Mouse (Mus musculus): ENCODE measurements at regions not wholly inside any gene's neighbourhood (a gene's known extent, or its start where the extent isn't known, plus 50 kb on each side); places are given as distances from the start of the nearest gene placed in this dataset.

- no peak for DNase-seq
Observed at GRCm38 (mm10) chr14:9191664-9192063, 525.6 kb upstream of the 4930452B06Rik start.

DNA sequence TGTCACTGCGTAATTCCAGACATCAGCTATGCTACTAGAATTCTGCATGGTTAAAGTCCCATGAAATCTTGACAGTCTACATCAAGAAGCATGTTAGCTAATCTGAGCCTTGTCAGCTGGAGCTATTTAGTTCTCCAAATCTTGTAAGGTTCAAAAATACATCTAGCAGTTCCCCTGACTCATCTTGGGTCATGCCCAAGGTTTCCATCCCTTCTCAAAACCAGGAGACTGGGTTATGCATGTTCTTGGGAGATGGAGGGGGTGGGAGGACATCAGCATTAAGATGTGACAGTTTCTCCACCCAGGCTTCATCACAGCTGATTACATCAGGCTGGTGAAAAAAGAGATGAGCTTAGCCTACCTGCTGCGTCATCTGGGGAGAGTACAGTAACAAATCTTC, 495.3 kb upstream of the 4930452B06Rik start:
- no peak for DNase-seq

- DNase-seq, result no peak
Observed at GRCm38 (mm10) chr14:9157941-9158340, 491.9 kb upstream of the 4930452B06Rik start.

GRCm38 (mm10) chr14:9150841-9151240, 484.8 kb upstream of the 4930452B06Rik start:
- DNase-seq, result no peak

- DNase-seq, result no peak
Observed at GRCm38 (mm10) chr14:9146595-9147219, 480.7 kb upstream of the 4930452B06Rik start.

- DNase-seq, result no peak
Observed at GRCm38 (mm10) chr14:9105708-9106107, 439.7 kb upstream of the 4930452B06Rik start.

DNA sequence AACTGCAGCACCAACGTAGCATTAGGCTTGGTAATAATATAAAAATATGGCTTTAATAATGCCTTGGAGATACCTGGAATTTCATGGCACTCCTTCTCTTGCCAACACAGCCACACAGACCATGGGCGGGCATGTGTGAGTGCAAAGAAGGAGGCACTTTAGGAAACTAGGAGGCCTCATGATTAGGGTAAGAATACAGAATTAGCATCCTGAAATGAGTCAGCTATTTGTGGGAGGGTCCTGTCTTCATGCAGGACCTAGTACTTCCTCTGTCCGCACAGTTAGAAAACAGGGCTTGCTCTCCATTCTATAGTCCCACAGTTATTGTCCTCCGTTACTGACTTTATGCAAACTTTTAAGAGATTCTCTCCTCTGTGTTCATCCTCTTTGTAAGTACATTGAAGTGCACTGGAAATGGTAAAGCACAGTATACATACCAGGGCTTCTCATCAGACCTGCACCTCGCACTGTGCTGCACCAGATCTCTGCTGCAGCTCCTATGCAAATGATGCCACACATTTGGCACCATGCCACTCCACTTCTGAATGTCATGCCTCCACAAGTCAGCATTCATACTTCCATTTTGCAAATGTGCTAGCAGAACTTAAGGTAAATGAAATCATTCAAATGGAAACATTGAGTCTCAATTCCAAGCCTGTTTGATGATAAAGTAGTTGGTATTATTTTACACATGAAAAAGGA, 423.7 kb upstream of the 4930452B06Rik start:
- no peak for DNase-seq

DNA sequence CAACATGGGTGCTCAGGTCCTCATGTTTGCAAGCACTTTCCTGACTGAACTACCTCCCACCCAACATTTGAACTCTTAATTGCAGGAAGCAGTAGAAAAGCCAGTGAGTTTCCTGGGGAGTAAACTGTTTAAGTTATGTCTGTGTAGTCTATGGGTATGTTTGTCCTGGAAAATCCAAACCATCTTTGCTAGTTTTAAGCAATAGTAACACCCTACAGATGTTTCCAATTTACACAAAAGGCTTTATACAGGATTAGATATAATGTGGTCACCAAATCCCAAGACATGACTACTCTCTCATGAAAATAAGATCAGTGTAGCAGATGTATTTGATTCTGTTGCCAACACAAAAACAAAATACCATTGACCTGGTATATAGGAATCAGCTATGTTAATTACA, 421.1 kb upstream of the 4930452B06Rik start:
- no peak for DNase-seq

- DNase-seq, result no peak
Observed at GRCm38 (mm10) chr14:9079632-9080031, 413.6 kb upstream of the 4930452B06Rik start.

GRCm38 (mm10) chr14:9079014-9079413, 413.0 kb upstream of the 4930452B06Rik start:
- no peak for DNase-seq

GRCm38 (mm10) chr14:9071176-9071575, 405.1 kb upstream of the 4930452B06Rik start:
- DNase-seq, result no peak

- DNase-seq, result no peak
Observed at GRCm38 (mm10) chr14:9060058-9060457, 394.0 kb upstream of the 4930452B06Rik start.

DNA sequence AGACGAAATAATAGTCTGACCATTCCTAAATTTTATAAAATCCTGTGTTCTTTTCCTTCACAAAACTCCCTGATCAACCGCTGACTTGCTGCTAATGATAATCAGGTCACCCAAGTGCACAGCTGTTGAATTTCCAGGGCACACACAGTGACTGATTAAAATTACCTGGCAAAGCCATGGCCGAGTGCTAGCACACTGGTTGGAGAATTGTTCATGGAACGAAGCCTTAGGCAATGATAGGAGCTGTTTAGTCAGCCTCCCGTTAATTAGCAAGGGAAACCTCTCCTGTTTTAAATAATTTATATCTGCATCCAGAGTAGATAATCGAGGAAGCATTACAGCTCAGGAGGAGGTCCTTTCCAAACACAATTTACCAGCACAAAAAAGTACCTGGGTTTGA, 362.8 kb upstream of the 4930452B06Rik start:
- peak; percentile 2 for DNase-seq

DNA sequence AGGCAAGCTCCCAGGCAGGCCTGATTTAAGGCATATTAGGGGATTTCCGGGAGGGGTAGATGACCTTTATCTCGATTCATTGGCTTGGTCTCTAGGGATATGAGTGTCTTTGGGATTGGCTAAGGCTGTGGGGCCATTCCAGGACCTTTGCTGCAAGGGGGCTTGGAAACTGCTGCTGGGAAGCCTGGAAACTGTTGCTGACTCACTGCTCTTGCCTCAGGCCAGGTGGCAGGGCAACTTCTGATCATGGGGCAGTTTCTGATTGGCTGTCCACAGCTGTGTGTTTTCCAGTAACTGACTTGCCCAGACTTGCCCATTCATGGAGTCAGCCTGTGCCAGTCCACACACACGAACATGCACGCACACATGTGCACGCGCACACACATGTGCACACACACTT, 349.8 kb upstream of the 4930452B06Rik start:
- DNase-seq, result no peak

- no peak for DNase-seq
Observed at GRCm38 (mm10) chr14:9003034-9003433, 337.0 kb upstream of the 4930452B06Rik start.

- DNase-seq, result peak; percentile 23 to 50
Observed at GRCm38 (mm10) chr14:9000408-9001092, 334.5 kb upstream of the 4930452B06Rik start.

DNA sequence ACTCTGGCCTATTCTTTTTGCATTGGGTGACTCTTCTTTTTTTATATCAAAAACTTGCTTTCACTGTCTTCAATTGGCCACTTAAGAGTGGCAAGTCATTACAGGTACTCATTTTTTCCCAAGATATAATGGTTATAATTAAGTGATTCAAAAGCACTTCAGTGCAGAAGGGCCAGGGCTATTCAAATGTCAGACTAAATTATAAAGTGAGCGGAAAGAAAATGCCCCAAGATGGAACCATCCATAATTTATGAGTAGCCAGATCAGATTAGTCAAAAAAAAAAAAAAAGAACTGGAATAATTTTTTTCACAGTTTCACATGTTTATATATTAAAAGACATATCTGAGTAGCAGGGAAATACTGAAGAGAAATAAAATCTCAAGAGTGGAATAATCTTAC, 333.8 kb upstream of the 4930452B06Rik start:
- DNase-seq, result no peak

DNA sequence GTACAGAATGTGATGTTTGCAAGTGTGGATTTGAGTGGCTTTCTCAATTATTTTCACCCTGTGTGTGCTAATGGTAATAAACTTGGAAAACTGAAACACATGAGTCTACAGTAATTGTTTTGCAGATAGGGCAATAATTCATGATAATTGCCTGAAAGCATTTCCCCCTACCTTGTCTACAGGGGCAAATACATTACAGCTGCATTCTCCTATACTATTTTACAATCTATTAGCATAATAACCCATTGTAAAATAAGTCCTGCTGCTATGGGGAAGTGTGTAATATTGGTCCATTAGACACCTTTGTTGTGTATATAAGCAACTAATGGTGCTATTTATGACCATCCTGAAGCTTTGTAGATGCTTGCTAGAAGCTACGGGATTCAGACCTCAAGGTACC, 327.4 kb upstream of the 4930452B06Rik start:
- DNase-seq, result no peak

DNA sequence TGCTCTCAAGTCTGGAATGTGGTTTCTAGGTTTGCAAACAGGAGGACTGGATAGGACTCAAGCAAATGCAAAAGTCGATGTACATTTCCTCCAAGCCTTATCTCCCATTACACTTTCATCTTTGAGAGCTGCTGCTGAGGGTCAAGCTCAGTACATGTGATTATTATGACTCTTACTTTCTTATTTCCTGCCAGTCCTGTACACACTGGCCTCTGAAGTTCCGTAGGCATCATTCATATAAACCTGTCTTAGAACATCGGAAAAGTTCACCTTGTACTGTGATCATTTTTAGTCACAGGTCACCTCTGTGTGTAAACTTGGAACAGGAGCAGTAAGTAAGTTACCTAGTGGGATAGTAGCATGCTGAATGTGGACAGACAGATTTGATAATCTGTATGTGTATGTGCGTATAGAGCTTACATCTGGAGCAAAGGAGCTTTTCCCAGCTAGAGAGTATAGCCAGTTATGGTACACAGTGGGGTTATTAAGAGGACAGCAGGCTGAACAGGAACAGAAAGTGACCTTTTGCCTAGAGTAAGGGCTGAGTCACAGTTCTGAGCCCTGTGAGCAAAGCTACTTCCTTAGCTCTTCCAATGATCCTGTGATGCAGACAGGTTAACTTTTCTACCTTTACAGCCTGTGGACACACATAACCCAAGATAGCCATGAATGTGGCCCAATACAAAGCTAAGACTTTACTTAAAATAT, 319.2 kb upstream of the 4930452B06Rik start:
- DNase-seq, result no peak

DNA sequence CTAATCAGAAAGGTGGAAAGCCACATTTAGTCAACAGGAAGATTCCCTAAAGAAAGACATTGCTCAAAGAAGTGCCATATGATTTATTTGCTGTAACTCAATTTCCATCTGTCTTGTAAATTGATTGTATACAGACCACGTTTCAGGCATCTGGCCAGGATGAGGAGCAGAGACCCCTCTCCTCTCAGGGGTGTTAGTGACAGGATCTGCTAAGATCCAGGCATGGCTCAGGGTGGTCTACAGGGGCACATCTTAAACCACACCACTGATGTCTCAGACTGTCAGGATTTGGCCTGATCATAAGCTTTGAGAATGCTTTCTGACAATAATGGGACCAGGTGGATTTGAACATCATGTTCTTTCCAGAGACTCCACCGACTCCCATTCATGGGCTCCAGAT, 295.5 kb upstream of the 4930452B06Rik start:
- no peak for DNase-seq

DNA sequence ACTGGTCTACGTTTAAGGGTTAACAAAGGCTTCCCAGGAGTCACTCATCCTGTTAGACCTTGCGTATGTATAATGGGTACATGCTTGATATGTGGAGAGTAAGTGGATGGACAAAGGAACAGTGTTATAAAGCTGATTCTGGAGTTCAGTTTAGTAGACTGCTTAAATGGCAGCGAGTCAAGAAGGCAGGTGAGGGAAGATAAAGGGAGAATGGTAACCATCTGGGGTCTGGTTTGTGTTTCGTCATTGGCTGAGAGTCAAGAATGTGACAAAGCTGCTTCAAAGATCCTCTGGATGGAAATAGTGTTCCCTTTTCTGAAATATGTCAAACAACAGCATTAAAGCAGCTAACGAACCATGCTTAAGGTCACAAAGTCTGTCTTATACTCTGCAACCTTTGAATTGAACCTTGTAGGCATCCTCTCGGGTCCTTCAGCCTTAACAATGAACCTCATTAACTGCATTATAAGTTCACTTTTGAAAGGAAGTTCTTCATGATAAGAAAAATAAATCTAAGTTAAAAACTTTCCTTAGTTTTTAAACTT, 286.9 kb upstream of the 4930452B06Rik start:
- DNase-seq, result peak; percentile 58 to 70

DNA sequence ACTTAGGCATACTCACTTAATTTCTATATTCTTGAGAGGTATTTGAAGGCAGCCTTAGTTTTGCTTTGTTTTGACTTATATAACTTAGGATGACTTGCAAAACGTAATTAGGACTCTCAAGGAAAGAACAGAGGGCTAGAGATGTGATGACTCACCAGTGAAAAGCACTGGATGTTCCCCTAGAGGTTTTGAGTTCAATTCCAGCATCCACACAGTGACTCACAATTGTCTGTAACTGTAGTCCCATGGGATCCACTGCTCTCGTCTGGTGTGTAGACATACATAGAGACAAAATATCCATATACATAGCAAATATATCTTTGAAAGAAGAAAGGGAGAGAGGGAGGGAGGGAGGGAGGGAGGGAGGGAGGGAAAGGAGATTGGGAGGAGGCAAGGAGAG, 282.7 kb upstream of the 4930452B06Rik start:
- DNase-seq, result no peak
